Mouse (Mus musculus) limb, embryonic 10.5 days (tissue): ENCODE data around the gene Mamdc2. TPM values are rescaled to one million over a fixed set of nuclear protein-coding genes. Genes with fewer than 3 reads are reported as not detected.

Experiments
- DNase-seq: peaks from one replicate; pipeline ENCODE4 v3.0.0-alpha.2; 2017; ENCODE audit warnings: low spot score
- H3K27ac ChIP-seq: fragments of 300-500 bp; sonication (generic); 2 replicates; pipeline ENCODE4 v1.5.1; 2016; ENCODE audit warnings: mild to moderate bottlenecking
- H3K27me3 ChIP-seq: fragments of 300-500 bp; sonication (generic); 2 replicates; pipeline ENCODE4 v1.6.1; 2016; ENCODE audit warnings: low read depth, mild to moderate bottlenecking; ENCODE audit not compliant: poor library complexity, severe bottlenecking
- H3K36me3 ChIP-seq: fragments of 300-500 bp; sonication (generic); 2 replicates; pipeline ENCODE4 v1.6.1; 2016; ENCODE audit warnings: mild to moderate bottlenecking, moderate library complexity
- H3K4me1 ChIP-seq: fragments of 300-500 bp; sonication (generic); 2 replicates; pipeline ENCODE4 v1.6.1; 2016
- H3K4me3 ChIP-seq: fragments of 300-500 bp; sonication (generic); 2 replicates; pipeline ENCODE4 v1.5.1; 2016; ENCODE audit warnings: mild to moderate bottlenecking, moderate library complexity
- H3K9me3 ChIP-seq: fragments of 300-500 bp; sonication (generic); replicated peaks from 2 replicates; pipeline ENCODE4 v1.6.1; 2016; ENCODE audit warnings: mild to moderate bottlenecking
- WGBS: fragments of 180-500 bp; shearing (Covaris S2); methylation state at CpG from one replicate; pipeline ENCODE4 v1.1.7; 2016; 5-methylcytosine and 5-hydroxymethylcytosine counted together
- polyA plus RNA-seq: library from polyadenylated mRNA; unstranded; fragments of >200 nt; fragmentation: Nextera tagmentation; extraction: Ambion mirVana; gene quantifications from 2 replicates; pipeline ENCODE4 v1.2.1, GENCODE M21; 2016

Gene Mamdc2
- polyA plus RNA-seq, 1 experiment from 2014 or later, result 2.0 TPM

DNA sequence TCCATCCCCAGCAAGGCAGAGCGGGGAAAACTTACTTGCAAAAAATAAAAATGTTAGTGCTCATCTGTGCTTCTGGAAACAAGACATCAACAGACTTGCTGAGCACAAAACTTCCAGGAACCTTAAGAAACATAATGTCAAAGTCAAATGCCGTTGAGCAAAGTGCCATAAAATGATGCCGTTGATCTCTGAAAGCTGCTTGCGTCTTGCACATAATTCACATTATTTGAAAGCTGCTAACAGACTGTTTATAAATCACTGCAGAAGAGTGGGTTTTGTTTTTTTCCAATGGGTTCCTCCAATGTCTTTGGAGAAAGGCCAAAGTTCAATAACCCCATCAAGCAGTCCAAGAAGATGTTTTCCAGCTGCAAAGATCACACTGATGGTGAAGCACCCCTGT is 37.9 kb downstream of the Mamdc2 start:
- no peaks in the 10 kb centered on the region for H3K36me3 ChIP-seq
- H3K27me3 ChIP-seq, result no peaks in the 10 kb centered on the region
- DNase-seq, result no peak
- no peaks in the 10 kb centered on the region for H3K4me1 ChIP-seq
- H3K9me3 ChIP-seq, result no peaks in the 10 kb centered on the region
- no peak overlapping the region for H3K27ac ChIP-seq
- WGBS, result 70% methylated on average over 4 of the region's 4 CpGs
- H3K4me3 ChIP-seq, result no peak overlapping the region

DNA sequence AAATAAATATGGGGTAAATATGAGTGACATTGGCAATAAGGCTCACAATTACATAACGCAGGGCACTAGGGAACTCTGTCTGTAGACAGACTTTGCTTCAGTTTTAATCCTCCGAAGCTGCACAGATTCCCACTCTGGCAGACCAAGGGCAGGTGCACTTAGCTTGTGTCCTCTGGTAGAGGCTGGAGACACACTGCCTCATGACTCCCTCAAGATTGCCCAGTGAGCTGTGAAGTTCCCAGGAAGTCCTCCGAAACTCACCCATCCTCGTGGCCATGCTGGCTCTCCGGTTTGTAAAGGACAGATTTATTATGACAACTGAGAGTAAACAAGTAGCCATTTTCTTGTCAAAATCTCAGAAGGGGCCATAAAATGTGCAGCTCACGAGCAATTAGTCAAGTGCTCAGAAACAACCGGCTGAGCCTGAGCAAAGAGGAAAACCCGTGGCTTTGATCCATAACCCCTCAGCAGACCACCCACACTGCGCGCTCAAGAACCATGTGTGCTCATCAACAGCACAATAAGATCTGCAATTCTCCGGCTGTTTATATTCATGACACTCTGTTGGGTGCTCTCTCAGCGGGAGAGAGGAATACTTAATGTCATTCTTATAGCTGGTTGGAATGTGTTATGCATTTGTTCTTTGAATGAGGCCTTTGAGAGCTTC is 46.6 kb downstream of the Mamdc2 start:
- Histone ChIP-seq H3K27me3 (no peaks in the 10 kb centered on the region), H3K4me1 (peaks cover 10% of the 10 kb centered on the region), H3K27ac (no peak overlapping the region), H3K4me3 (no peak overlapping the region), H3K36me3 (no peaks in the 10 kb centered on the region), H3K9me3 (no peaks in the 10 kb centered on the region)
- 27% methylated on average over 12 of the region's 12 CpGs for WGBS
- peak; percentile 38 for DNase-seq

DNA sequence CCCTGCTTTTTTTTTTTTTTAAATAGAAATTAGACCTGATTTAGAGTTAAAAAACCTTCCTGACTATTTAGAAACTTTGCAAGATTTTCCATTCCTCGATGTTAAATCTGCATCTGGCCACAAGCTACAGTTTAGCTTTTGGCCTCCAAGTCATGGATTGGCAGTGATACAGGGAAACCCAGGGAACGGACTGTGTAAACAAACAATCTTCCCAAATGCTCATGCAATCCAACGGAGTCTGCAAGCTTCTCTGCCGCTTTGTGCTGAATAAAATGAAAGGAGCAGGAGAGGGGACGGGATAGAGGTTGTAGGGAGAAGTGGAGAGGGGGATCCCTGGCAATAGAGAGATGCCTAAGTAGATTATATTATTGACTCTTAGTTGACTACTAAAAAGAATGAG is 47.8 kb downstream of the Mamdc2 start:
- Histone ChIP-seq H3K4me1 (peaks cover 10% of the 10 kb centered on the region), H3K4me3 (no peak overlapping the region), H3K27me3 (no peaks in the 10 kb centered on the region), H3K9me3 (no peaks in the 10 kb centered on the region), H3K36me3 (no peaks in the 10 kb centered on the region), H3K27ac (no peak overlapping the region)
- 71% methylated on average over 5 of the region's 5 CpGs for WGBS
- DNase-seq, result no peak

DNA sequence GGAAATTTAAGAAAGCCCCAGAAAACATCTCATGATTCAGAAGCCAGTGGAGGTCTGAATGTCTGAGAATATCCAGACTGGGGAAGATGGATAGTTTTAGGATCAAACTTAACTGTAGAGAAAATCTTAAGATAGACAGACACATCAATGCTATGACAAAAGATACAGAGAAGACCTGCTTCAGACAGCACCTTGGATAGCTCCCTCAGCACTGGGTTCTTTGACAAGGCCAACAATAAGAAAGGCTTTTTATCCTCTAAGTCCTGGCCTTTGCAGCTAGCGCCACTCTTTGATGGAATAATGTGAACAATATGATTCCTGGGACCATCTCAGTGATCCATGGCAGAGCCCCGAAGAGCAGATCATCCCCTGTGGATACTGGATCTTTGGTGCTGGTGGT is 52.3 kb downstream of the Mamdc2 start:
- no peaks in the 10 kb centered on the region for H3K4me1 ChIP-seq
- DNase-seq, result no peak
- 74% methylated on average over 2 of the region's 2 CpGs for WGBS
- H3K36me3 ChIP-seq, result no peaks in the 10 kb centered on the region
- H3K4me3 ChIP-seq, result no peak overlapping the region
- H3K27ac ChIP-seq, result no peak overlapping the region
- H3K27me3 ChIP-seq, result no peaks in the 10 kb centered on the region
- H3K9me3 ChIP-seq, result no peaks in the 10 kb centered on the region

DNA sequence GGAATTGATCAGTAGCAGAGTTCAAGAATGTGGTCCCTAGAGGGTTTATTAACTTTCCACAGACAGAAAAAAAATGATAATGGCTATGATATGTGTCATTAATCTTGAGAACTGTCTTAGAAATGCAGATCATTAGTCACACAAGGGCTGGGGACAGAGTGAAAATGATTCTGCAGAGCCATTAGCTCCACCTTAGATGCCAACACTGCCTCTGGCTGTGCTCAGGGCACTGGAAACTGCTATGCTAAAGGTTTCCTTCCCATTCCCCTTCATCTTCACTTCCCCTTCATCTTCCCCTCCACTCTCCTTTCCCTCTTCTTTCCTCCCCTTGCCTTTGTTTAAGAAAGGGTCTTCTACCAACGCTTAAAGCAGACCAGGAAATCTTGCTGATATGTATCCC is 53.6 kb downstream of the Mamdc2 start:
- no peak for DNase-seq
- Histone ChIP-seq H3K9me3 (no peaks in the 10 kb centered on the region), H3K27ac (no peak overlapping the region), H3K4me1 (no peaks in the 10 kb centered on the region), H3K36me3 (no peaks in the 10 kb centered on the region), H3K4me3 (no peak overlapping the region), H3K27me3 (no peaks in the 10 kb centered on the region)
- 63% methylated on average over 1 of the region's 1 CpGs for WGBS

DNA sequence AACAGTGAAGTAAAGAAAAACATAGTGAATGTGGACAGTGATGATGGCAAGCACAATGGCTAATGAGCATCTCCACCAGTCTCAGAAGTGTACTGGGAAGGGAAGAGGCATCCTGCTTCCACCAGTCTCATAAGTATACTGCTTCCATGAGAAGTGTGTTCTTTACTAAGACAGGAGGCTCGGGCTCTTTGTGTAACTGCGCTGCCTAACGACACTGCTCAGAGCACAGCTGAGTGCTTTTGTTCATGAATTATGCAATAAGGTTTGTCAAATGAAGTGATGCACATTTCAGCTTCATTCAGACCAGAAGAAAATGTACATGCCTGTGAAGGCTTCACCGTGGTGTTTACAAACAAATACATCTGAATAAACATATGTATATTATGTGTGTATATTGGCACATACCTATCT is 59.4 kb downstream of the Mamdc2 start:
- Histone ChIP-seq H3K4me1 (no peaks in the 10 kb centered on the region), H3K9me3 (no peaks in the 10 kb centered on the region), H3K27ac (no peak overlapping the region), H3K36me3 (no peaks in the 10 kb centered on the region), H3K4me3 (no peak overlapping the region), H3K27me3 (no peaks in the 10 kb centered on the region)
- DNase-seq, result no peak
- 87% methylated on average over 4 of the region's 4 CpGs for WGBS

- no peaks in the 10 kb centered on the region for H3K9me3 ChIP-seq
Observed at GRCm38 (mm10) chr19:23388083-23388861, 60.0 kb downstream of the Mamdc2 start.

DNA sequence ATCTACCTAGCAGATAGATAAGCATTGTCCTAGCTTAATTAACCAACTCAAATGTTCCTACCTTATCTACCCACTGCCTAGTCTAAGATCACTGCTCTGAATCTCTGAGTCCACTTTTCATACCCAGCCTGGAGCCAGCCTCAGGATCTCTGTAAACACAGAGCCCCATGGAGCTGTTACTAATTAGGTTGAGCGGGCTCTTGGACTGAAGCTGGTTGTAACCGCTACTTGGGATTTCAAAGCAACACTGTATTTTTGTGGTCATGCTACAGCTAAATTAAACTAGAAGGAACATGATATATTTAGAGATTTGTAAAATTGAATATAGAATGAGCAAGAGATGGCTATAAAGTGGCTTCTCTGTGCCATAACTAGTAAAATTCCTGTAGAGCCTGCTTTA is 65.8 kb downstream of the Mamdc2 start:
- Histone ChIP-seq H3K4me1 (no peaks in the 10 kb centered on the region), H3K36me3 (no peaks in the 10 kb centered on the region), H3K9me3 (no peaks in the 10 kb centered on the region), H3K27ac (no peak overlapping the region), H3K4me3 (no peak overlapping the region), H3K27me3 (no peaks in the 10 kb centered on the region)
- no peak for DNase-seq
- 80% methylated on average over 2 of the region's 2 CpGs for WGBS

More at GRCm38 (mm10) chr19:23388083-23388861, 60.0 kb downstream of the Mamdc2 start:
- no peak for DNase-seq
- no peaks in the 10 kb centered on the region for H3K36me3 ChIP-seq
- no peak overlapping the region for H3K27ac ChIP-seq
- no peaks in the 10 kb centered on the region for H3K27me3 ChIP-seq
- no peaks in the 10 kb centered on the region for H3K4me1 ChIP-seq
- WGBS, result 40% methylated on average over 7 of the region's 7 CpGs
- no peak overlapping the region for H3K4me3 ChIP-seq

DNA sequence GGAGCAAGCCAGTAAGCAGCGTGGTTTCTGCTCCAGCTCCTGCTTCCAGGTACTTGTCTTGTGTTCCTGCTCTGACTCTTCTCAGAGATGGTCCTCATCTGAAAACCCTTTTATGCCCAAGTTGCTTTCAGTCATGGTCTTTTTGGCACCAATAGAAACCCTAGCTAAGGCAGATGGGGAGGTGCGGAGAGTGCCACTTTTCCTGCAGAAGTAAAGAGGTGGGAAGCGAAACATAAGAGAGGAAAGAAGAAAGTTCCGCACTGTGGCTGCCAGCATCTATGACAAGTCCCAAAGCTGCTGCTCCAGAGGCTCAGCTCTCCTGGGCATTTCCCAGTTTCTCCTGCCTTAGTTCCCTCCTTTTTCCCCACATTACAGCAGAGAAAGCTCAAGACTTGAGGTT is 67.3 kb downstream of the Mamdc2 start:
- WGBS, result 91% methylated on average over 4 of the region's 4 CpGs
- Histone ChIP-seq H3K27ac (no peak overlapping the region), H3K36me3 (no peaks in the 10 kb centered on the region), H3K4me3 (no peak overlapping the region), H3K9me3 (no peaks in the 10 kb centered on the region), H3K4me1 (0 out of 2 replicates have a peak, but pooled peaks cover 3% of the 10 kb centered on the region), H3K27me3 (no peaks in the 10 kb centered on the region)
- DNase-seq, result no peak

DNA sequence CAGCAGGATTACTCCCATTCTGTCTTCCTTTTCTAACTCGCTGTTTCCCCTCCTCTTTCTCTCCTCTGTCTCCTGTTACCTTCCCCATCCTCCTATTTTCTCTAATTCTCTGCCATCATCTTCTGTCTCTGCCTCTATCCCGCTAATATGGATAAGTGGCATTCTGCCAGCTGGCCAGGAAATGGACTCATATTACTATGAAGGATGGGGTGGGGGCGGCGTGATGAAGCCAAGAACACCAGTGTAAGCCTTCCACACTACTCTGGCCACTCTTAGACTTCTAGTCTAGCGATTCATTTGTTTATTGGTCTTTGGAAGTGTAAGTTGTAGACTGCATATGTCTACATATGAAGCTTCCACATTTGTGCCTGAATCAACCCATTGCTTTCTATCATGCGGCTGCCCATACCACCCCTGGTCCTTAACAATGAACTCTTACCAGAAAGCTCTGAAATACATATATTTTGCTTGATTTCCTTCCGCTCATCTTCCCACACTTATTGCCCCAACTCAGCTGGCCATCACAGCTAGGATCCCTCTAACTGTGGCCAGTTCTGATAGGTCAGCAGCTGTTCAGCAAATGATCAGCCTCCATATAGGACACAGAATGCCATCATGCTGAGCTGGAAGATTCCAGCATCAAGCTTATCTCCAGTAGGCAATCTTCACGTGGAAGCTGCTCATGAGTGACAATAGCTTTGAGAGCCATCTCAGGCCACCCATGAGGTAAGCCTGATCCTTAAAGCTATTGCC is 68.3 kb downstream of the Mamdc2 start:
- Histone ChIP-seq H3K27ac (no peak overlapping the region), H3K27me3 (no peaks in the 10 kb centered on the region), H3K4me1 (0 out of 2 replicates have a peak, but pooled peaks cover 3% of the 10 kb centered on the region), H3K36me3 (no peaks in the 10 kb centered on the region), H3K4me3 (no peak overlapping the region), H3K9me3 (no peaks in the 10 kb centered on the region)
- no peak for DNase-seq
- WGBS, result 92% methylated on average over 8 of the region's 8 CpGs

GRCm38 (mm10) chr19:23376536-23377201 is 71.6 kb downstream of the Mamdc2 start:
- no peak overlapping the region for H3K27ac ChIP-seq
- no peaks in the 10 kb centered on the region for H3K9me3 ChIP-seq
- no peaks in the 10 kb centered on the region for H3K36me3 ChIP-seq
- 0 out of 2 replicates have a peak, but pooled peaks cover 3% of the 10 kb centered on the region for H3K4me1 ChIP-seq
- H3K27me3 ChIP-seq, result no peaks in the 10 kb centered on the region
- DNase-seq, result no peak
- H3K4me3 ChIP-seq, result no peak overlapping the region
- 70% methylated on average over 11 of the region's 11 CpGs for WGBS

GRCm38 (mm10) chr19:23374941-23375656 is 73.1 kb downstream of the Mamdc2 start:
- WGBS, result 95% methylated on average over 7 of the region's 7 CpGs
- H3K4me1 ChIP-seq, result 0 out of 2 replicates have a peak, but pooled peaks cover 3% of the 10 kb centered on the region

More at GRCm38 (mm10) chr19:23374941-23375656, 73.1 kb downstream of the Mamdc2 start:
- Histone ChIP-seq H3K36me3 (no peaks in the 10 kb centered on the region), H3K27ac (no peak overlapping the region), H3K9me3 (no peaks in the 10 kb centered on the region), H3K4me3 (no peak overlapping the region), H3K27me3 (no peaks in the 10 kb centered on the region)
- no peak for DNase-seq
